Mouse (Mus musculus): ENCODE data around the gene Camk2n2. TPM values are rescaled to one million over a fixed set of nuclear protein-coding genes. Genes with fewer than 3 reads are reported as not detected.

Camk2n2 gene
- polyA plus RNA-seq, 1 experiment from 2014 or later: 9.1 TPM

DNA sequence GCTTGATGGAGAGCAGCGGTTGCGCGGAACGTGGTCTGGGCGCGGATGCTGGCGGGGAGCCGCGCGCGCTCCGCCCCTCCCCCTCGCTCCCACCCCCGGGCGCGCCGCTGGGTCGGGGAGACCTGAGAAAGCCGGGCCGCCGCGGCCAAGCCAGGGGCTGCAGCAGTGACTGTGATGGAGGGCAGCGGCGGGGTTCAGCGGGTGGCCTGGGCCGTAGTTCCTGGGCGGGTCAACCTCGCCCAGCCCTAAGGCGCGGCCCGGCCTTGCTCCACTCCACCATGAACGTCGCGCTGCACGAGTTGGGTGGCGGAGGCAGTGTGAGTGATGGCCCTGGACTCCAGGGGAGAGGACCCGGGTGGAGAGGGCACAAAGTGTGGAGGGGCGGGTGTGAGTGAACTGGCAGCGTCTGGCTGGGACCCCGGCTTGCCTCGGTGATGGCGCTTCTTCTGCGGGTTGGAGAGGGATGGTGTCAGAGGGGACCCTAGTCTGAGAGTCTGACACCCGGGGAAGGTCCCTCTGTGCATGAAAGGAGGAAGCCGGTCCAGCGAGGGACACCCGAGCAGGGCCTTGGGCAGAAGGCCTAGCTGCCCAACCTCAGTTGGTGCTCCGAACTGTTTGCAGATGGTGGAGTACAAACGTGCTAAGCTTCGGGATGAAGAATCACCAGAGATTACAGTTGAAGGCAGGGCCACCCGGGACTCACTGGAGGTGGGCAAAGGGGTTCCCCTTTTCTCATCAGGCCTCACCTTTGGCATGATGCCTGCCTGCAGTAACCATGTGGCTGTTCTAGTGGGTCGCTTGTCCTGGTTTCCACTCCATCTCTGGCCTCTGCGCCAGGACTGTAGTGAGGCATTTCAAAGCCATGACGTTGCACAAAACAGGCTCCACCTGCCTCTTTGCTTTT, 8.9 kb upstream of the Camk2n2 start, which contains the start of gene Ece2:
Ece2 (plus strand) TSS at position 98 of the 904 bp plus-strand sequence.
- 7% methylated on average over 54 of the region's 54 CpGs for WGBS
- H3K9me3 ChIP-seq (replicated peaks): no peaks in the 10 kb centered on the region
- H3K36me3 ChIP-seq: peaks cover 3% of the 10 kb centered on the region; the same call in 1 of the 2 replicates
- H3K4me3 ChIP-seq: peak within 1 kb of the TSS; percentile 59
- H3K4me2 ChIP-seq (replicated peaks): peak within 1 kb of the TSS; percentile 97
- peak; percentile 74 for ATAC-seq (ENCODE audit: low FRiP score)
- peaks cover 9% of the 10 kb centered on the region; the same call in 1 of the 2 replicates for H3K27me3 ChIP-seq
- H3K27ac ChIP-seq: no peak within 1 kb of the TSS
- H3K9ac ChIP-seq: peak within 1 kb of the TSS; percentile 78
- peaks cover 17% of the 10 kb centered on the region for H3K4me1 ChIP-seq

DNA sequence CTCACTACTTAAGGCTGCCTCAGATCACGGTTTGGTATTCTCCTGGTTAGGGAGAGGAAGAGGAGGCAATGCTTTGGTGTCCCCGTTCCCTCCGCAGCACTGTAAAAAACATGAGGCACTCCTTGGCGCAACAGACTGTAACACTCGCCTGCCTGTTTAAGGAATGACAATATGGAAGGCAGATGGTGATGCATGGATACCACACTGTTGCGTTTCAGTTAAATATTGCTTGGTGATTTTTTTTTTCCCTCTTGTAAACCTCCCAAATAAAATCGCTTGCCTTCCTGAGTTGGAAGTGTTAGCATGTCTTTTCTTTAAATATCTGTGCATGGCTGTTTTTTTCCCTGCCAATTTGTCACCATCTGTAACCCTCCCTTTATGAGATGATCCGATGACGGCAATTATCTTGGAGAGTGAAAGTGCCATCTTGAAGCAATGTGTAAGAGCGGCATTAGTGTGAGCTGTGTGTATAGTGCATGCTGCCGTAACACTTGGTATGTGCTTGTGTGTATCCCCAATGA, 7.8 kb upstream of the Camk2n2 start:
- Histone ChIP-seq H3K4me1 (peaks cover 17% of the 10 kb centered on the region), H3K27me3 (peaks cover 9% of the 10 kb centered on the region; the same call in 1 of the 2 replicates), H3K4me2 (replicated peaks) (peak overlapping the region; percentile 97; the same call in 1 of the 2 replicates), H3K27ac (no peak overlapping the region), H3K4me3 (no peak overlapping the region), H3K9me3 (replicated peaks) (no peaks in the 10 kb centered on the region), H3K9ac (no peak overlapping the region), H3K36me3 (peaks cover 3% of the 10 kb centered on the region; the same call in 1 of the 2 replicates)
- 59% methylated on average over 11 of the region's 11 CpGs for WGBS
- ATAC-seq (ENCODE audit: low FRiP score): no peak

DNA sequence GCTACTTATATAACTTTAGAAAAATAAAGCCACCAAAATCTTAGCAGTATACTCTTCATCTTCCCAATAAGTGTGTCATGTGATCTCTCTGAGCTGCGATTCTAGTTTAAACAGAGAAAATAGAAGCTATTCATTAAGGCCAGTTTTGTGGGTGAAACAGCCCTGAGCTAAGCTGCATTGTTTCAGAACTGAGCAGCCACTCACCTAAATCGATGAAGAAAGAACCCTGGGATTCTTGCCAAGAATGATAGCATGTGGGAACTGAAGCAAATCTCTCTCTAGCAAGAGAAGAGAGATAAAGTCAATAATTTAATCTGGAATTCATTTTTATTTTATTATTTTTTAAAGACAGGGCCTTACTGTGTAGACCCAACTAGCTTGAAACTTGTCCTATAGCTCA, 2.1 kb upstream of the Camk2n2 start:
- Histone ChIP-seq H3K9ac (no peak overlapping the region), H3K4me1 (peaks cover 25% of the 10 kb centered on the region), H3K27ac (no peak overlapping the region), H3K27me3 (peaks cover 14% of the 10 kb centered on the region), H3K4me2 (replicated peaks) (0 out of 2 replicates have a peak overlapping the region, but pooled peaks have one; percentile 95), H3K36me3 (no peaks in the 10 kb centered on the region), H3K4me3 (no peak overlapping the region), H3K9me3 (replicated peaks) (no peaks in the 10 kb centered on the region)
- WGBS: 60% methylated on average over 2 of the region's 2 CpGs
- no peak for ATAC-seq (ENCODE audit: low FRiP score)

DNA sequence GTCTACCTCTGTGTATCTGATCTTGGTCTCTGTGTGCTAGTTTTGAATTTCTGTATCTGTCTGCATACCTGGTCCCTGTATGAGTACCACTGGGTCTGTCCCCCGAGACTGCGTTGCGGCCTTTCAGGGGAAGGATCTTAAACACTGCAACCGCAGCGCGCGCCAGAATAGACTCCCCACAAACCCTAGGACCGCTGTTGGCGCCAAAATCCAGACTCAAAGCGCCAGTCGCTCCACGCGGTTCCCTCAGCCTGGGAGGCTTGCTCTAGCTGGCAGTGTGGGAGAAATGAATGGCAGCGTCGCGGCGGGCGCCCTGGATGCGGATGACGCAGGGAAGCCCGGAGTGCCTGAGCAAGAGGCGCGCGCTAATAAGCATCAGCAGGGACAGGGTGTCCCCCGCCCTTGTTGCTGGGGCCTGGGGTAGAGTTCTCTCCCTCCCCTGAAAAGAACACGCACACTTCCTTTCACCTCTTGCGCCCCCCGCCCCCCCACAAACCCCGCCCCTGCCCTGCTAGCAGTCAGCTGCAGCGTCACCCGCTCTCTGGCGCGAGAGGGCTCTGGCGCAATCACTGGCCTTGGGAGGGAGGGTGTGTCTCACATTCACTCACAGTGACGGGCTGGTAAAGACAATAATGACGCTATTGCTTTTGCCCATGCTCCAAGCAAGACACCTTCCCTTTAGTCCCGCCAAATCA, 1.1 kb upstream of the Camk2n2 start:
- peak overlapping the region; percentile 89 for H3K9ac ChIP-seq
- H3K9me3 ChIP-seq (replicated peaks): no peaks in the 10 kb centered on the region
- peaks cover 14% of the 10 kb centered on the region for H3K27me3 ChIP-seq
- H3K36me3 ChIP-seq: no peaks in the 10 kb centered on the region
- peak overlapping the region; percentile 82 for H3K4me3 ChIP-seq
- peak; percentile 47 for ATAC-seq (ENCODE audit: low FRiP score)
- H3K4me2 ChIP-seq (replicated peaks): peak overlapping the region; percentile 95
- H3K4me1 ChIP-seq: peaks cover 25% of the 10 kb centered on the region
- peak overlapping the region; percentile 93 for H3K27ac ChIP-seq
- under 1% methylated on average over 36 of the region's 37 CpGs for WGBS

DNA sequence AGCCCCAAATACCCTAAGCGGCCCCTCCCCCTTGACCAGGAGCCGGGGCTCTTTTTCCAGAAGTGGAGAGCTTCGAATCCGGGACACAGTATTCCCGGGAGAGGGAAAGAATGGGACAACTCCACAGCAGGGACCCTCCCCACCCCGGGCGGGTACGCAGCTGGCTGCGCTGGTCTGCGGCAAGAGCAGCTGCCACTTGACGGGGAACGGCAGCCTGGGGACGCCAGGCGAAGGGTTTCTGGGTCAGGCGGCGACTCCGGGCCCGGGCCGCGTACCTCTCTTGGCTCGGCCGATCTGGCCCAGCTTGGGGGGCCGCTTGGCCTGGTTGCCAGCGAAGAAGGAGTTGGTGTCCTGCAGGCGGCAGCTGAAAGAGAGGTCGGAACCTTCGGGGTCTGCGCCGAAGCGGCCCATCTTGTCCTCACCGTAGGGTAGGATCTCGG, 316 bp downstream of the Camk2n2 start:
- peak; percentile 32 for ATAC-seq (ENCODE audit: low FRiP score)
- Histone ChIP-seq H3K36me3 (no peaks in the 10 kb centered on the region), H3K9ac (peak overlapping the region; percentile 89), H3K27ac (peak overlapping the region; percentile 93), H3K4me2 (replicated peaks) (peak overlapping the region; percentile 95), H3K9me3 (replicated peaks) (no peaks in the 10 kb centered on the region), H3K4me3 (peak overlapping the region; percentile 82), H3K27me3 (peaks cover 10% of the 10 kb centered on the region), H3K4me1 (peaks cover 25% of the 10 kb centered on the region)
- WGBS: under 1% methylated on average over 32 of the region's 32 CpGs

DNA sequence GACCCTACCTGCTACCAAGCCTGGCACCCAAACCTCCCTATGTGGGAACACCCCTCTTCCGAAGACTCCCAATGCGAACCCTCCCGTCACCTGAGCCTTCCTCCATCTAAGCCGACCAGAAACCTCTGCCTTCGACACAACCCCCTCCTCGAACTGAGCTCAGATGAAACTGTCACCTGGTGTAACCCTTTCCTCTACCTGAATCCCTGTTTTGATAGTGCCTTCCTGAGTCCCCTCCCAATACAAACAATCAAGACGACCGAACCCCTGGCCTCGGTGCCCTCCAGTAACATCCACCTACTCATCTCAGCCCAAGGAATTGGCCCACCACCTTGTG, 720 bp downstream of the Camk2n2 start:
- H3K9me3 ChIP-seq (replicated peaks): no peaks in the 10 kb centered on the region
- peak overlapping the region; percentile 82 for H3K4me3 ChIP-seq
- H3K4me1 ChIP-seq: peaks cover 25% of the 10 kb centered on the region
- peak overlapping the region; percentile 89 for H3K9ac ChIP-seq
- peaks cover 10% of the 10 kb centered on the region for H3K27me3 ChIP-seq
- H3K27ac ChIP-seq: peak overlapping the region; percentile 93
- peak; percentile 24 for ATAC-seq (ENCODE audit: low FRiP score)
- peak overlapping the region; percentile 95 for H3K4me2 ChIP-seq (replicated peaks)
- WGBS: 1% methylated on average over 9 of the region's 9 CpGs
- H3K36me3 ChIP-seq: no peaks in the 10 kb centered on the region

DNA sequence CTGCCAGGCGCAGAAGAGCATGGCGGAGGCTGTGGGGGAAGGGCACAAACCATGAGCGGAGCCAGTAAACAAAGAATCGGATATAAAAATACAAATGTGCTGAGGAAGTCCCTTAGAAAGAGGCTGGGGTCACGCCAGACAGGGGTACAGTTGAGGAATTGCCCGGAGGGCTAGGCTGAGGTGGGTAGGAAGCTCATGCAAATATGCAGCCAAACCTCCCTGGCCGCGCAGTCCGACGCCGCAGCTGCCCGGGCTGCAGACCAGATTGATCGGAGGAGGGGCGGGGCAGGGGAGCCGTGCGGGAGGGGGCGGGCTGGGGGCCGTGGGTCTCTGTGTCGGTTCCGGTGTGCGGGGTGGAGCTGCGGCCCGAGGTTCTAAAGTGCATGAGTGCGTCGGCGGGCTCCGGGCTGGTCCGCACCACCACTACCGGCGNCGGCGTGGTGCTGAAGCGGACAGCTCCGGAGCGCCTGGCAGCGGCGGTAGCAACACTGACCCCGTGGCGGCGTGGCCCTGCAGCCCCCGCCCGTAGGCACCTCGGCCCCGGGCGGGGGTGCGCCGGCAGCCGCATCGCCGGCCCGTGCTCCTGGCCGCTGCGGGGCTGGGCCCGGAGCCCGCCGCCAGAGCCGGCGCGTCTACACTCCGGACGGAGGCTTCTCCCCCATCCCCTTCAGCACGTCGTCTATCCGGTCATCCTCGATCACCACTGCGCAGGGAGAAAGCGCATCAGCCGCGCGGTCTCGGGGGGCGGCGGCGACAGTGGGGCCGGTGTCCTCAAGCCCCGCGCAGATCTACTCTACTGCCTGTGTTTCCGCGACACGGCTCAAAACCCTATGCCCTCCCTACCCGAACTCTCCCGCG, 1.3 kb downstream of the Camk2n2 start:
- H3K9me3 ChIP-seq (replicated peaks): no peaks in the 10 kb centered on the region
- 2% methylated on average over 71 of the region's 83 CpGs for WGBS
- H3K4me2 ChIP-seq (replicated peaks): peak overlapping the region; percentile 95
- ATAC-seq (ENCODE audit: low FRiP score): peak; percentile 35
- peak overlapping the region; percentile 82 for H3K4me3 ChIP-seq
- H3K36me3 ChIP-seq: no peaks in the 10 kb centered on the region
- H3K4me1 ChIP-seq: peaks cover 25% of the 10 kb centered on the region
- H3K27me3 ChIP-seq: peaks cover 10% of the 10 kb centered on the region
- H3K9ac ChIP-seq: peak overlapping the region; percentile 89
- H3K27ac ChIP-seq: peak overlapping the region; percentile 93

DNA sequence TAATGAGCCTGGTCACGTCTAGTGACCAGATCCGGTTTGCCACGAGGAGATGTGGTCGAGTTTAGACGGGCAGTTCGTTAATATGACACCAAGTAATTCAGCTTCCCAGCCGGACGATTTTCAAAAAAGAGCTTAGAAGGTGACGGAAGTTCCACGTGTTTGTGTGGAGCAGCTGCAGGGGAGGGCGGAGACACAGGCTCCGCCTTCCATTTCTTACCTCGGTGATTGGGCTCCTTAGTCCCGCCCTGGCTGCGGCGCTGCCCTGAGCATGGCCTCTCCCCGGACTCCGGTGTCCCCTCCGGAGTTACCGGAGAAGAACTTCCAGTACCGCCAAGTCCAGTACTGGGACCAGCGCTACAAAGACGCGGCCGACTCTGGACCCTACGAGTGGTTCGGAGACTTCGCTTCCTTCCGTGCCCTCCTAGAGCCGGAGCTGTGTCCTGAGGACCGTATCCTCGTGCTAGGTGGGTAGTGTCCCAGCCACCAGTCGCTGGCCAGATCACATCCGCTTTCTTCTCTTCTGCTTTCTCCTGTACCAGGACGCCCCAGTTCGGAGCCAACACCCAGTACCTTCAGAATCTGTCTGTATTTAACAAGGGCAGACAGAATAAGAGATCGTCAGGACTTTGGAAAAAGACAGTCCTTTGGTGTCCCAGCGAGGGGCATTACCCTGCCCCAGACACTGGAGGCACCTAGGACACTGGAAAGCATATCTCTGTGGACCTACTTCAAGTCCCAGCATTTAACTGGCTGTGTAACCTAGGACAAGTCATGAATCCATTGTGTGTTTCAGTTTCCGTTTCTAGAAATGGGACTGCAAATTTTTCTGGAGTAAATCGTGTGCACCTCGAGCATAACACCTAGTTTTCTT, 9.5 kb downstream of the Camk2n2 start, which contains the start of the genes Eef1akmt4, Gm49333 and Alg3:
Eef1akmt4 (plus strand) TSS at position 237 of the 871 bp plus-strand sequence.
Gm49333 (plus strand) TSS at position 254 of the 871 bp plus-strand sequence.
Alg3 (minus strand) TSS at position 379 of the 871 bp plus-strand sequence.
- peak within 1 kb of the TSS; percentile 90 for H3K9ac ChIP-seq
- peak within 1 kb of the TSS; percentile 90 for H3K27ac ChIP-seq
- peaks cover 18% of the 10 kb centered on the region for H3K4me1 ChIP-seq
- peak within 1 kb of the TSS; percentile 81 for H3K4me2 ChIP-seq (replicated peaks)
- H3K9me3 ChIP-seq (replicated peaks): no peaks in the 10 kb centered on the region
- H3K36me3 ChIP-seq: peaks cover 19% of the 10 kb centered on the region
- WGBS: 2% methylated on average over 41 of the region's 41 CpGs
- peak within 1 kb of the TSS; percentile 79 for H3K4me3 ChIP-seq
- ATAC-seq (ENCODE audit: low FRiP score): peak; percentile 92
- H3K27me3 ChIP-seq: no peaks in the 10 kb centered on the region

DNA sequence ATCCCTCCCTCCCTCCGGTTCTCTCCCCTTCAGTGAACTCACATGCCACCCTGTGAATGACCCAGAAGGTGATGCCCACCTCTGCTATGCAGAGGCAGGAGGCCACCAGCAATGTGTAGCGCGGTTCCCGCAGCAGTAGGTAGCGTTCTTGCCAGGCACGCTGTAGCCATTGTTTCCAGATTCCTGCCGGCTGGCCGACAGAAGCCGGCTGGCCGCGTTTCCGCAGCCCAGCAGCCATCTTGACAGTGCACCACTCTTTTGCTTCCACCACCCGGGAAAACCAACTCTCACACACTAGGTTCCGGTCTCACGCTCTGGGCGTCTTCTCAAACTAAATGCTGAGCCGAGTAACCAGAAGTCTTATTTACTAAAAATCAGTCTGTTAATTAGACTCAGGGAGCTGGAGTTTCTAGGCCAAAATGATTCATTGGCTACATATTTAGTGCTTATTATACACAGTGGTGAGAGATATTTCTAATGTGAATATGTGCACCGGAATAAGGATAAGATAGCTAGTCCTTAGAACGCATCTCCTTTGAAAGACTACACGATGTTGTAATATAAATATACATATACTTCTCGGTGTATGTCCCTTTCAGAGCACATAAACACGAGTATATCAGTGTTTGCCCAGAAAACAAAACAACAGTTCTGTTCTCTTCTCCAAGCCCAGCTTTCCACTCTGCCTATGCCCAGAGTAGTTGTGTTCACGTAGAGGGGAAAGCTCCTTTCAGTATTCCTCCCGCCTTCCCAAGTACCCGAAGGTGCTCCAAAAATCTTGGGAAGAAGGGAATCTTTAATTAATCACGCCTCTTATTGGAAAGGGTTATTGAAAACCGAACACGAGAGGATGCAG, 10.4 kb downstream of the Camk2n2 start:
- peak overlapping the region; percentile 81 for H3K4me2 ChIP-seq (replicated peaks)
- peaks cover 28% of the 10 kb centered on the region for H3K36me3 ChIP-seq
- H3K27ac ChIP-seq: peak overlapping the region; percentile 90
- ATAC-seq (ENCODE audit: low FRiP score): peak; percentile 73
- no peaks in the 10 kb centered on the region for H3K9me3 ChIP-seq (replicated peaks)
- peaks cover 18% of the 10 kb centered on the region for H3K4me1 ChIP-seq
- peak overlapping the region; percentile 90 for H3K9ac ChIP-seq
- H3K4me3 ChIP-seq: peak overlapping the region; percentile 79
- under 1% methylated on average over 28 of the region's 28 CpGs for WGBS
- no peaks in the 10 kb centered on the region for H3K27me3 ChIP-seq

DNA sequence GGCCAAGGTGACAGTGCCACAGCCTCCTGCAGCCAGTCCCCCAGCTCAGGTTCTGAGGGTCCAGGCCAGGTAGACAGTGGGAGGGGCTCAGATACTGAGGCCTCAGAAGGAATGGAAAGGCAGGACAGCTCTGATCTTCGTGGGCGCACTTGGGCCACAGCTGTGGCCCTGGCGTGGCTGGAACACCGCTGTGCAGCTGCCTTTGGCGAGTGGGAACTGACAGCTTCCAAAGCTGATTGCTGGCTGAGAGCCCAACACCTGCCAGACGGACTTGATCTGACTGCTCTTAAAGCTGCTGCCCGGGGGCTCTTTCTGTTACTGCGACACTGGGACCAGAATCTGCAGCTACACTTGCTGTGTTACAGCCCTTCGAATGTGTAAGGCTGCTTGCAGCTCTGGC, 16.4 kb downstream of the Camk2n2 start:
- H3K36me3 ChIP-seq: peaks cover 51% of the 10 kb centered on the region
- no peaks in the 10 kb centered on the region for H3K9me3 ChIP-seq (replicated peaks)
- no peak overlapping the region for H3K9ac ChIP-seq
- no peak overlapping the region for H3K4me2 ChIP-seq (replicated peaks)
- ATAC-seq (ENCODE audit: low FRiP score): no peak
- no peak overlapping the region for H3K4me3 ChIP-seq
- no peaks in the 10 kb centered on the region for H3K27me3 ChIP-seq
- 81% methylated on average over 9 of the region's 9 CpGs for WGBS
- H3K27ac ChIP-seq: no peak overlapping the region
- H3K4me1 ChIP-seq: peaks cover 10% of the 10 kb centered on the region

Data from hindbrain, embryonic 12.5 days (tissue).